Mouse (Mus musculus): Measurements from ENCODE around the gene Dkkl1. TPM values are rescaled to one million over a fixed set of nuclear protein-coding genes. Genes with fewer than 3 reads are reported as not detected.
"Not testable (repeated sequence)": the region's sequence is repeated elsewhere in the genome, so short reads cannot be mapped to it uniquely, and the experiment has no call there.

Dkkl1 gene
- total RNA-seq (2021) = 1 to 10 TPM; 1.4 to 2.3 TPM

DNA sequence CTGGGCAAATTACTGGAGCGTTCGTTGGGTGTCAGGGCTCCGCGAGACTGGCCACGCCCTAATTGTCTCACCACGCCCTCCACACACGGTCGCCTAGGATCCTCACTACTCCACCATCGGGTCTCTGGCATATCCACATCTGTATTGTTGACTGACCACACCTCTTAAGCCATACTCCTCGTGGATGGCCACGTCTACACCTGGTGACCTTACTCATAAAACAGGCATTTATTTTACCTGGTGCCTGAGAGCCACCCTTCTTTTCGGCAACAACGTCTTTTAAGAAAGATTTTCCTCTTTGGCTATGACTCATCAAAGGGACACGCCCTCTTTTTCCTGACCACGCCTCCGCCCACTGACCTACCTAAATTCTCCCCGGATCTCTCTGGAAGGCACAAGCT, at the start of gene Dkkl1:
Gene Dkkl1, minus strand, starts transcription at position 297 of the 401 bp plus-strand sequence.
- no peak for DNase-seq

- no peak for DNase-seq
Observed at GRCm38 (mm10) chr7:45259281-45259680, 47.3 kb upstream of the Dkkl1 start.

DNA sequence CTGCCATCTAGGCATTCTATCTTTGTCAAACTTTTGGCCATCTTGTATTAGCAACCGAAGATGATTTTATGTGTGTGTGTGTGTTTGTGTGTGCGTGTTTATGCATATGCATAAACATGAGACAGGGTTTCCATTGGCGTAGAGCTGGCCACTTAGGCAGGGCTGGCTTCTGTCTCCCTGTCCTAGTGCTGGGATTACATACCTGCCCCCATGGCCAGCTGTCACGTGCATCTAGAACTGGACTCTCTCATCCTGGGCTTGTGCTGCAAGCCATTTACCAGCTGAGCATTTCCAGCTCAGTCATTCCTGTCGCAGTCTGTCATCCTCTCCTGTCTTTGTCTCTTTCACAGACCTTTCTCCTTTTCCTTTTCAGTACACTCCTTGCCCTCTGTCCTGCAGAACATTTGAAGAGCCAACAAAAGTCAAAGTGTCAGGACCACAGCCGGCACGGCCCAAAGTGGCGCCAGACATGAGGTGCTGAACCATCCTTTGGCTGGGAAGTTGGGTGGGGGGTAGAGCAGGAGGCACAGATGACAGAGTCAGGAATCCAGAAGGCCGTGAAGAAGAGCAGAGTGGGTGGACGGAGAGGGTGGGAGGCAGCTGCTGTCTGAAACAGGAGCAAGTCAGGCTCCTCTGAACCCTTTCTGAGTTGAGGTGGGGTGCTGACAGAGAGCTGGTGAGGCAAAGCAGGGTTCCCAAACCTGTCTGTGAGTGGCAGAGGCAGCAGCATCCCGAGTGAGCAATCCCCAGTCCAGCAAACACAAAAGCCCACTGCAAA, 45.3 kb upstream of the Dkkl1 start:
- DNase-seq = peak; percentile 48 to 60

DNA sequence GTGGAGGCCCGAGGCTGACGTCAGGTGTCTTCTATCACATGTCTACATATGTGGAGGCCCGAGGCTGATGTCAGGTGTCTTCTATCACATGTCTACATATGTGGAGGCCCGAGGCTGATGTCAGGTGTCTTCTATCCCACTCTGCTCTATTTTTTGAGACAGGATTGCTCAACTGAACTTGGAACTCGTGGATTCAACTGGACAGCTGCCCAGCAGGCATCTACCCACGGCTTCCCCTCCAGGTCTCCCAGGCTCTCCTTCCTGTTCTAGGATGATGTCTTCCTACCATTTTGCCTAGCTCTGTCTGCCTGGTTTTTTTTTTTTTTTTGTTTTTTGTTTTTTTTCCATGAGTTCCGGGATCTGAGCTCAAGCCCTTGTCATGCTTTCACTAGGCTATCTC, 43.9 kb upstream of the Dkkl1 start:
- DNase-seq = not testable (repeated sequence)

DNA sequence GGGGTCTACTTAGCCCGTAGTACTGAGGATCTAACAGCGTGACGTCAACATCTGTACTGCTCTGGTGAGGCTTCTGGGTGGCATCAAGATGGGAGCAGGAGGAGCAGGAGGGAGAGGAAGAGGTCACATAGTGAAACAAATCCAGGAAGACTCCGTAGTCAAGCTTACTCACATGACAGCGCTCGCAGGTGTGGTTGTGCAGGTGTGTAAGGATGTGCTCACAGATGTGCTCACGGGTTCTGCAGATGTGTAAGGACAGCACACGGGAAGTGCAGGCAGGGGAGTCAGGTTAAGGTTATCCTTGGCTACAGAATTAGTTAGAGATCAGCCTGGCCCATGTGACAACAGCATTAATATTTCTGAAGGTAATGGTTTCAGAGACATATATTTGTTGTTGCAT, 41.9 kb upstream of the Dkkl1 start:
- DNase-seq = no peak

DNA sequence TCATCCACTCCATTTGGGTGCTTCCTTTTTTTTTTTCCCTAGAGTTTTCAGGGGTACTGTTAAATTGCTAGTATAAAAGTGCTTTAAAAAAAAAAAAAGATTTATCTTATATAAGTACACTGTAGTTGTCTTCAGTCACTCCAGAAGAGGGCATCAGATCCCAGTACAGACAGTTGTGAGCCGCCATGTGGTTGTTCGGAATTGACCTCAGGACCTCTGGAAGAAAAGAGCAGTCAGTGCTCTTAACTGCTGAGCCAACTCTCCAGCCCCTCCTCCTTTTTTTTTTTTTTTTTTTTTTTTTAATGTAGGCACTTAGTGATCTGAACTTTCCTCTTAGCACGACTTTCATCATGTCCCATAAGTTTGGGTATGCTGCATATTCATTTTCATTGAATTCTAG, 35.7 kb upstream of the Dkkl1 start:
- no peak for DNase-seq

GRCm38 (mm10) chr7:45241389-45241749, 29.4 kb upstream of the Dkkl1 start:
- DNase-seq = no peak

GRCm38 (mm10) chr7:45240633-45241388, 28.9 kb upstream of the Dkkl1 start, which contains the start of gene Slc6a16:
Gene Slc6a16, plus strand, starts transcription at chr7:45241085.
- peak; percentile 50 to 51 for DNase-seq

GRCm38 (mm10) chr7:45240109-45240508, 28.2 kb upstream of the Dkkl1 start:
- no peak for DNase-seq

DNA sequence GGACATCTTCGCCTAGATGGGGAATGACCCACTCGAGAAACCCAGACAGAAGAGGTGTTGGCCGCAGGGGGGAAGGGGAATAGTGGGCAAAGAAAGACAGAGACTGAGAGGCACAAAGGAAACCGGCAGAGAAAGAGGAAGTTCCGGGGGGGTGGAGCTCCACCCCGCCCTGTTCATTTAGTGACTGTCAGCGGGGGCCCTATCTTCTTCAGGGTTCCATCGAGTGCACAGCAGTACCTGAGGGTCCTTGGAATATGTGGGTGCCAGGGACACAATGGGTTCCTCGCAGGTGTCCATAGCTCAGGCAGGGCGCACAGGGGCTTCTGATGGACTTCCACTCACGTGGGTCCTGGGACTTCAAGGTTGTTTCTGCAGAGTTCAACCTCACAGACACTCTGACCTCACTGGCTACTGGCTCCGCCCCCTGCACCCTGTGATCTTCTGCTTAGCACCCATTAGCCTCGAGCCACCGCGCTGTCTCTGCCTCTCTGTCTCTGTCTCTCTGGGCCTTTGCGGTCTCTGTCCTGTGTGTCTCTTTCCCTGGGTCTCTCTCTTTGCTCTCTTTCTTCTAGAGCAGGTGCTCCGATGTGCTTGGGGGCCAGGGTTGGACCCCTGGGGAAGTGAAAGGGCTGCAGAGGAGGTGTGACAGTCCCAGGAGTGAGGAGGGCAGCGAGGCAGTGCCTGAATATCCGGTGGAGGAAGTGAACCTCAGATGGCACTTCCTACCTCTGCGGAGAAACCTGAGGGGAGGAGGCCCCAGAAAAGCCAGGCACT, 27.0 kb upstream of the Dkkl1 start, which contains the start of gene Cd37:
Gene Cd37, minus strand, starts transcription at position 393 of the 774 bp plus-strand sequence.
- no peak for DNase-seq

GRCm38 (mm10) chr7:45237747-45238699, 26.1 kb upstream of the Dkkl1 start:
- no peak for DNase-seq

GRCm38 (mm10) chr7:45235656-45236180, 23.8 kb upstream of the Dkkl1 start:
- no peak for DNase-seq

- no peak for DNase-seq
Observed at GRCm38 (mm10) chr7:45234922-45235571, 23.1 kb upstream of the Dkkl1 start.

DNA sequence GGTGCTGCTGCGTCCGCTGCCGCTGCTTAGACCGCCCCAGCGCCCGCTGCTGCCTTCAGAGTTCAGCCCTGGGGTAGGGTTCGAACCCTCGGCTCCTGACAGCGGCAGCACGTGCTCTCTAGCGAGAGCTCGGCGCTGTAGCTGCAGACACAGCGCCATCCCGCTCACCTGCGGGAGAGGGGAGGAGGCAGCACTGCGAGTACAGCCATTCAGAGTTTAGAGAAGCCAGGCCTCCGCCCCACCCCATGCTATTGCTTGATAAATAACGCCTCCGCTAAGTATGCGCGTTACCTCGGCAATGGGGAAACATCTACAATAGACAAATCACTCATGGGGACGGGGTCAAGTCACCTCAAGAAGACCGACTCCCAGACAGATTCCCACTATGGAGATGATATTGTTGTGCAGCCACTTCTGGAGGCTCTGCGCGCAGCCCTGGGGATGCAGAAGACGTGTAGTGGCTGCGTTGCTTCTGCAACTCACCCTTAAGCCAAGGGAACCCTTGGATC, 22.4 kb upstream of the Dkkl1 start:
- no peak for DNase-seq

GRCm38 (mm10) chr7:45233580-45234332, 21.8 kb upstream of the Dkkl1 start:
- DNase-seq = peak; percentile 72 to 75

DNA sequence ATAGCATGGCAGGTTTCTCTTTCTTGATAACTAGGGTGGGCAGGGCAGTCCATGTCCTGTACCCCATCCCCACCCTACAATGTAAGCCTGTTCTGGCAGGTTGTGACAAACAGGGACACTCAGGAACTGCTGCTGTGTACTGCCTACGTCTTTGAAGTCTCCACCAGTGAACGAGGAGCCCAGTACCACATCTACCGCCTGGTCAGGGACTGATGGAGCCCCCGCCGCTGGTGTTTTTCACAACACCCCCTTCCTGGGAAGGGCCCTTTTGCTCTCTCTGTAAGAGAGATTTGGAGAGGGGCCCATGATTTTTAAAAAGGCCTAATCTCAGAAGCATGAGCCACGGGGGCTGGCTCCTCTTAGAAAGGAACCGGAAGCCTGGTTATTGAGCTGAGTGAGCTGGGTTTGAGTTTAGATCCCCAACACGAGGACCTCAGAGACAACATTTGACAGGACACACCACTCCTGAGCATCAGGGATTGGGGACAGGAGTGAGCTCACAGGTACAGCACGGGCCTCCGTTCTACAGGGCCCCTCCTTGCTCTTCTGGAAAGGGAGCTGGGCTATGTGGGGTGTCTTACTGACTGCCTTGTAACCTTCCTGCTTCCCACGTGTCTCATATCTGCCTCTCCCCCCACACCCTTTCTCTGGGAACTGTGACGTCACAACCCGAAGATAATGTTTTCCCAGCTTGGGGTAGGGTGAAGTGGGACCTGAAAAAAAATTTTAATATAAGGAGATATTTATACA, 20.9 kb upstream of the Dkkl1 start:
- DNase-seq = no peak

GRCm38 (mm10) chr7:45231941-45232340, 20.0 kb upstream of the Dkkl1 start:
- DNase-seq = no peak

DNA sequence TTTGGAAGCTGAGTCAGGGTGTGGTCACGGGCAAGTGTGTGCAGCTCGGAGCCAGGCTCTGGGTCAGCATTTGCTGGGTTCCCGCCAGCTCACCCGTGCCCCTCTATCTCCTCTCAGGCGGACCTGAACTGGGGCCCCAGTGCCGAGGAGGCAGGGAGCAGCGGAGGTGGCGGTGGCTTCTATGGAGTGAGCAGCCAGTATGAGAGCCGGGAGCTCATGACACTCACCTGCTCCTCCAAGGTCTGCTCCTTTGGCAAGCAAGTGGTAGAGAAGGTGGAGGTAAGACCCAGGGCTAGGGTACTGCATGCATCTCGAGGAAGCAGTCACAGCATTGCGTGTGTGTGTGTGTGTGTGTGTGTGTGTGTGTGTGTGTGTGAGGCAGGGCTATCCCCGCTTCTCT, 19.2 kb upstream of the Dkkl1 start:
- DNase-seq = no peak

Measured in layer of hippocampus, postnatal 36 days (tissue).